Mouse (Mus musculus) forebrain, embryonic 16.5 days (tissue): ENCODE results near the gene B4galt5. TPM values are rescaled to one million over a fixed set of nuclear protein-coding genes. Genes with fewer than 3 reads are reported as not detected.

Experiments used
- ATAC-seq: fragments of 200-750 bp; cut with Nextera tagmentation; 2 replicates; pipeline ENCODE4 v1.8.0; 2017; ENCODE audit warnings: mild to moderate bottlenecking, moderate library complexity
- H3K27ac ChIP-seq: fragments of 300-500 bp; sonication (generic); 2 replicates; pipeline ENCODE4 v1.5.1; 2014; ENCODE audit warnings: low read length, control low read depth
- H3K27me3 ChIP-seq: fragments of 300-500 bp; sonication (generic); replicated peaks from 2 replicates; pipeline ENCODE4 v1.6.1; 2014; ENCODE audit warnings: low read length; ENCODE audit not compliant: control insufficient read depth, insufficient read depth
- H3K36me3 ChIP-seq: fragments of 300-500 bp; sonication (generic); 2 replicates; pipeline ENCODE4 v1.6.1; 2014; ENCODE audit not compliant: control insufficient read depth, insufficient read depth
- H3K4me1 ChIP-seq: fragments of 300-500 bp; sonication (generic); replicated peaks from 2 replicates; pipeline ENCODE4 v1.6.1; 2014; ENCODE audit warnings: low read length; ENCODE audit not compliant: control insufficient read depth, insufficient read depth
- H3K4me2 ChIP-seq: fragments of 300-500 bp; sonication (generic); 2 replicates; pipeline ENCODE4 v1.6.1; 2014; ENCODE audit warnings: mild to moderate bottlenecking, low read length, control low read depth
- H3K4me3 ChIP-seq: fragments of 300-500 bp; sonication (generic); replicated peaks from 2 replicates; pipeline ENCODE4 v1.5.1; 2014; ENCODE audit warnings: mild to moderate bottlenecking, low read length, control low read depth
- H3K9ac ChIP-seq: fragments of 300-500 bp; sonication (generic); replicated peaks from 2 replicates; pipeline ENCODE4 v1.6.1; 2014; ENCODE audit warnings: low read depth, low read length, control low read depth
- H3K9me3 ChIP-seq: fragments of 300-500 bp; sonication (generic); 2 replicates; pipeline ENCODE4 v1.6.1; 2016; ENCODE audit warnings: low read length; ENCODE audit not compliant: control insufficient read depth
- WGBS: fragments of 180-500 bp; shearing (Covaris S2); extraction: QIAGEN DNeasy Blood & Tissue Kit; methylation state at CpG from one replicate; pipeline ENCODE4 v1.1.7; 2014; 5-methylcytosine and 5-hydroxymethylcytosine counted together
- polyA plus RNA-seq: library from polyadenylated mRNA; unstranded; fragments of >200 nt; fragmentation: Nextera tagmentation; extraction: Ambion mirVana; gene quantifications from 2 replicates; pipeline ENCODE4 v1.2.1, GENCODE M21; 2015

B4galt5 gene
- polyA plus RNA-seq, 1 experiment from 2014 or later = 12.5 TPM

- Histone ChIP-seq H3K4me1 (peaks cover 11% of the 10 kb centered on the region), H3K36me3 (no peaks in the 10 kb centered on the region), H3K9me3 (no peaks in the 10 kb centered on the region), H3K9ac (no peak overlapping the region), H3K27ac (no peak overlapping the region), H3K4me2 (no peak overlapping the region), H3K27me3 (no peaks in the 10 kb centered on the region), H3K4me3 (no peak overlapping the region)
- 100% methylated on average over 1 of the region's 1 CpGs for WGBS
- ATAC-seq = no peak
These were observed 46.3 kb downstream of the B4galt5 start for GRCm38 (mm10) chr2:167302641-167303040.

- Histone ChIP-seq H3K9me3 (no peaks in the 10 kb centered on the region), H3K36me3 (no peaks in the 10 kb centered on the region), H3K9ac (no peak overlapping the region), H3K27me3 (no peaks in the 10 kb centered on the region), H3K4me1 (peaks cover 10% of the 10 kb centered on the region), H3K4me3 (no peak overlapping the region), H3K4me2 (no peak overlapping the region), H3K27ac (no peak overlapping the region)
- no peak for ATAC-seq
- 93% methylated on average over 12 of the region's 12 CpGs for WGBS
These were observed 47.0 kb downstream of the B4galt5 start for GRCm38 (mm10) chr2:167302031-167302430.

GRCm38 (mm10) chr2:167301601-167302000, 47.4 kb downstream of the B4galt5 start:
- no peak for ATAC-seq
- H3K36me3 ChIP-seq = no peaks in the 10 kb centered on the region
- no peak overlapping the region for H3K4me3 ChIP-seq
- H3K4me1 ChIP-seq = peaks cover 10% of the 10 kb centered on the region
- H3K27ac ChIP-seq = no peak overlapping the region
- no peaks in the 10 kb centered on the region for H3K9me3 ChIP-seq
- no peak overlapping the region for H3K4me2 ChIP-seq
- no peaks in the 10 kb centered on the region for H3K27me3 ChIP-seq
- no peak overlapping the region for H3K9ac ChIP-seq
- 96% methylated on average over 7 of the region's 7 CpGs for WGBS

GRCm38 (mm10) chr2:167300943-167301497, 48.0 kb downstream of the B4galt5 start:
- Histone ChIP-seq H3K9ac (no peak overlapping the region), H3K27ac (no peak overlapping the region), H3K9me3 (no peaks in the 10 kb centered on the region), H3K27me3 (no peaks in the 10 kb centered on the region), H3K4me1 (peaks cover 10% of the 10 kb centered on the region), H3K4me3 (no peak overlapping the region), H3K4me2 (no peak overlapping the region), H3K36me3 (no peaks in the 10 kb centered on the region)
- 91% methylated on average over 21 of the region's 21 CpGs for WGBS
- no peak for ATAC-seq

GRCm38 (mm10) chr2:167299861-167300667, 48.9 kb downstream of the B4galt5 start:
- peak; percentile 24 for ATAC-seq

GRCm38 (mm10) chr2:167298729-167299705, 50.0 kb downstream of the B4galt5 start:
- ATAC-seq = peak; percentile 73
- Histone ChIP-seq H3K4me2 (no peak overlapping the region), H3K36me3 (no peaks in the 10 kb centered on the region), H3K9me3 (no peaks in the 10 kb centered on the region), H3K4me3 (no peak overlapping the region), H3K9ac (no peak overlapping the region), H3K4me1 (peaks cover 10% of the 10 kb centered on the region), H3K27ac (peak overlapping the region; percentile 64), H3K27me3 (no peaks in the 10 kb centered on the region)
- 67% methylated on average over 27 of the region's 27 CpGs for WGBS

More at GRCm38 (mm10) chr2:167299861-167300667, 48.9 kb downstream of the B4galt5 start:
- 79% methylated on average over 6 of the region's 6 CpGs for WGBS
- H3K27ac ChIP-seq = peak overlapping the region; percentile 76
- no peaks in the 10 kb centered on the region for H3K27me3 ChIP-seq
- H3K36me3 ChIP-seq = no peaks in the 10 kb centered on the region
- no peak overlapping the region for H3K4me2 ChIP-seq
- no peaks in the 10 kb centered on the region for H3K9me3 ChIP-seq
- H3K9ac ChIP-seq = no peak overlapping the region
- peaks cover 10% of the 10 kb centered on the region for H3K4me1 ChIP-seq
- no peak overlapping the region for H3K4me3 ChIP-seq

- Histone ChIP-seq H3K27ac (no peak overlapping the region), H3K4me3 (no peak overlapping the region), H3K36me3 (no peaks in the 10 kb centered on the region), H3K9me3 (no peaks in the 10 kb centered on the region), H3K9ac (no peak overlapping the region), H3K4me2 (no peak overlapping the region), H3K27me3 (no peaks in the 10 kb centered on the region), H3K4me1 (peaks cover 10% of the 10 kb centered on the region)
- 90% methylated on average over 11 of the region's 11 CpGs for WGBS
- no peak for ATAC-seq
These were observed 51.0 kb downstream of the B4galt5 start for GRCm38 (mm10) chr2:167297985-167298384.

GRCm38 (mm10) chr2:167294926-167295325, 54.1 kb downstream of the B4galt5 start:
- H3K36me3 ChIP-seq = no peaks in the 10 kb centered on the region
- WGBS = 64% methylated on average over 15 of the region's 15 CpGs
- H3K9me3 ChIP-seq = no peaks in the 10 kb centered on the region
- peaks cover 10% of the 10 kb centered on the region for H3K4me1 ChIP-seq
- ATAC-seq = no peak
- peak overlapping the region; percentile 8 for H3K4me2 ChIP-seq
- no peaks in the 10 kb centered on the region for H3K27me3 ChIP-seq
- 0 out of 2 replicates have a peak overlapping the region, but pooled peaks have one; percentile 14 for H3K27ac ChIP-seq
- H3K4me3 ChIP-seq = peak overlapping the region; percentile 21; the same call in 1 of the 2 replicates
- peak overlapping the region; percentile 32; the same call in 1 of the 2 replicates for H3K9ac ChIP-seq

- Histone ChIP-seq H3K4me3 (no peak overlapping the region), H3K36me3 (no peaks in the 10 kb centered on the region), H3K27ac (no peak overlapping the region), H3K4me2 (peak overlapping the region; percentile 8; the same call in 1 of the 2 replicates), H3K27me3 (no peaks in the 10 kb centered on the region), H3K9me3 (no peaks in the 10 kb centered on the region), H3K4me1 (peaks cover 3% of the 10 kb centered on the region), H3K9ac (no peak overlapping the region)
- no peak for ATAC-seq
- WGBS = 83% methylated on average over 7 of the region's 7 CpGs
These were observed 54.8 kb downstream of the B4galt5 start for GRCm38 (mm10) chr2:167294216-167294615.
